Mouse (Mus musculus): ENCODE data around the gene Rims3. TPM values are rescaled to one million over a fixed set of nuclear protein-coding genes. Genes with fewer than 3 reads are reported as not detected.
A peak's percentile ranks its signal among the peaks of the same experiment; 100 is the strongest.

Rims3 gene
- polyA plus RNA-seq, 1 experiment from 2014 or later = 1.1 TPM

GRCm38 (mm10) chr4:120825577-120826326 is 28.9 kb upstream of the Rims3 start:
- Histone ChIP-seq H3K9ac (peak overlapping the region; percentile 99), H3K4me2 (peak overlapping the region; percentile 88), H3K27ac (ENCODE audit: low read depth) (peak overlapping the region; percentile 100), H3K9me3 (ENCODE audit: low read depth, low read length) (no peaks in the 10 kb centered on the region), H3K27me3 (ENCODE audit: insufficient read depth, low read length) (no peaks in the 10 kb centered on the region), H3K4me3 (ENCODE audit: low read depth, low read length) (peak overlapping the region; percentile 77), H3K36me3 (ENCODE audit: insufficient read depth) (no peaks in the 10 kb centered on the region), H3K4me1 (ENCODE audit: insufficient read depth) (peaks cover 8% of the 10 kb centered on the region; the same call in 1 of the 2 replicates)
- no peak for TF ChIP-seq CTCF (IDR thresholded peaks at IDR 0.05; ENCODE audit: low read depth)
- under 1% methylated on average over 42 of the region's 55 CpGs for whole genome bisulfite sequencing
- peak; percentile 97 for ATAC-seq (ENCODE audit: insufficient read depth)
- DNase-seq = peak; percentile 100

- no peaks in the 10 kb centered on the region for H3K27me3 ChIP-seq (ENCODE audit: insufficient read depth, low read length)
- H3K4me3 ChIP-seq (ENCODE audit: low read depth, low read length) = peak overlapping the region; percentile 77
- ATAC-seq (ENCODE audit: insufficient read depth) (no peak), DNase-seq (no peak)
- no peak overlapping the region for H3K9ac ChIP-seq
- peak overlapping the region; percentile 100 for H3K27ac ChIP-seq (ENCODE audit: low read depth)
- no peaks in the 10 kb centered on the region for H3K36me3 ChIP-seq (ENCODE audit: insufficient read depth)
- peaks cover 8% of the 10 kb centered on the region; the same call in 1 of the 2 replicates for H3K4me1 ChIP-seq (ENCODE audit: insufficient read depth)
- peak overlapping the region; percentile 88 for H3K4me2 ChIP-seq
- TF ChIP-seq CTCF (IDR thresholded peaks at IDR 0.05; ENCODE audit: low read depth) = no peak
- 81% methylated on average over 6 of the region's 6 CpGs for WGBS
- no peaks in the 10 kb centered on the region for H3K9me3 ChIP-seq (ENCODE audit: low read depth, low read length)
These were observed 28.2 kb upstream of the Rims3 start for GRCm38 (mm10) chr4:120826418-120826817.

- Histone ChIP-seq H3K9ac (no peak overlapping the region), H3K36me3 (ENCODE audit: insufficient read depth) (no peaks in the 10 kb centered on the region), H3K27me3 (ENCODE audit: insufficient read depth, low read length) (no peaks in the 10 kb centered on the region), H3K4me1 (ENCODE audit: insufficient read depth) (no peaks in the 10 kb centered on the region), H3K4me3 (ENCODE audit: low read depth, low read length) (no peak overlapping the region), H3K4me2 (no peak overlapping the region), H3K27ac (ENCODE audit: low read depth) (no peak overlapping the region), H3K9me3 (ENCODE audit: low read depth, low read length) (no peaks in the 10 kb centered on the region)
- 66% methylated on average over 5 of the region's 5 CpGs for WGBS
- ATAC-seq (ENCODE audit: insufficient read depth) = no peak
- DNase-seq = no peak
- no peak for TF ChIP-seq CTCF (IDR thresholded peaks at IDR 0.05; ENCODE audit: low read depth)
These were observed 23.8 kb upstream of the Rims3 start for GRCm38 (mm10) chr4:120830767-120831166.

- ATAC-seq (ENCODE audit: insufficient read depth) (no peak), DNase-seq (no peak)
- Histone ChIP-seq H3K9ac (no peak within 1 kb of the TSS), H3K4me3 (ENCODE audit: low read depth, low read length) (no peak within 1 kb of the TSS), H3K4me2 (no peak within 1 kb of the TSS), H3K27ac (ENCODE audit: low read depth) (no peak within 1 kb of the TSS), H3K9me3 (ENCODE audit: low read depth, low read length) (no peaks in the 10 kb centered on the region), H3K36me3 (ENCODE audit: insufficient read depth) (no peaks in the 10 kb centered on the region), H3K27me3 (ENCODE audit: insufficient read depth, low read length) (no peaks in the 10 kb centered on the region), H3K4me1 (ENCODE audit: insufficient read depth) (no peaks in the 10 kb centered on the region)
- TF ChIP-seq CTCF (IDR thresholded peaks at IDR 0.05; ENCODE audit: low read depth) = no peak
- 83% methylated on average over 4 of the region's 4 CpGs for WGBS
These were observed 23.1 kb upstream of the Rims3 start, which contains the start of gene Nfyc for GRCm38 (mm10) chr4:120831472-120831871. Gene Nfyc (minus strand): TSS chr4:120831572.

GRCm38 (mm10) chr4:120841342-120841741 is 13.3 kb upstream of the Rims3 start:
- ATAC-seq (ENCODE audit: insufficient read depth) (no peak), DNase-seq (no peak)
- no peaks in the 10 kb centered on the region for H3K36me3 ChIP-seq (ENCODE audit: insufficient read depth)
- no peak overlapping the region for H3K4me3 ChIP-seq (ENCODE audit: low read depth, low read length)
- 78% methylated on average over 3 of the region's 3 CpGs for WGBS
- no peak overlapping the region for H3K9ac ChIP-seq
- H3K4me1 ChIP-seq (ENCODE audit: insufficient read depth) = no peaks in the 10 kb centered on the region
- no peaks in the 10 kb centered on the region for H3K27me3 ChIP-seq (ENCODE audit: insufficient read depth, low read length)
- TF ChIP-seq CTCF (IDR thresholded peaks at IDR 0.05; ENCODE audit: low read depth) = no peak
- H3K9me3 ChIP-seq (ENCODE audit: low read depth, low read length) = no peaks in the 10 kb centered on the region
- no peak overlapping the region for H3K27ac ChIP-seq (ENCODE audit: low read depth)
- H3K4me2 ChIP-seq = no peak overlapping the region

GRCm38 (mm10) chr4:120844423-120845082 is 10.1 kb upstream of the Rims3 start:
- ATAC-seq (ENCODE audit: insufficient read depth) = no peak
- H3K27me3 ChIP-seq (ENCODE audit: insufficient read depth, low read length) = no peaks in the 10 kb centered on the region
- H3K27ac ChIP-seq (ENCODE audit: low read depth) = no peak overlapping the region
- H3K4me2 ChIP-seq = no peak overlapping the region
- H3K9ac ChIP-seq = no peak overlapping the region
- no peak overlapping the region for H3K4me3 ChIP-seq (ENCODE audit: low read depth, low read length)
- DNase-seq = no peak
- no peak for TF ChIP-seq CTCF (IDR thresholded peaks at IDR 0.05; ENCODE audit: low read depth)
- no peaks in the 10 kb centered on the region for H3K36me3 ChIP-seq (ENCODE audit: insufficient read depth)
- no peaks in the 10 kb centered on the region for H3K9me3 ChIP-seq (ENCODE audit: low read depth, low read length)
- no peaks in the 10 kb centered on the region for H3K4me1 ChIP-seq (ENCODE audit: insufficient read depth)
- WGBS = 45% methylated on average over 7 of the region's 7 CpGs

- DNase-seq = no peak
- TF ChIP-seq CTCF (IDR thresholded peaks at IDR 0.05; ENCODE audit: low read depth) = no peak
- no peak overlapping the region for H3K27ac ChIP-seq (ENCODE audit: low read depth)
- WGBS = 68% methylated on average over 4 of the region's 4 CpGs
- ATAC-seq (ENCODE audit: insufficient read depth) = no peak
- H3K4me1 ChIP-seq (ENCODE audit: insufficient read depth) = no peaks in the 10 kb centered on the region
- no peak overlapping the region for H3K4me2 ChIP-seq
- H3K4me3 ChIP-seq (ENCODE audit: low read depth, low read length) = no peak overlapping the region
- H3K9me3 ChIP-seq (ENCODE audit: low read depth, low read length) = no peaks in the 10 kb centered on the region
- no peak overlapping the region for H3K9ac ChIP-seq
- H3K27me3 ChIP-seq (ENCODE audit: insufficient read depth, low read length) = no peaks in the 10 kb centered on the region
- no peaks in the 10 kb centered on the region for H3K36me3 ChIP-seq (ENCODE audit: insufficient read depth)
These were observed 9.5 kb upstream of the Rims3 start for GRCm38 (mm10) chr4:120845098-120845497.
